Mouse (Mus musculus): Measurements from ENCODE around the gene P2ry2.

DNA sequence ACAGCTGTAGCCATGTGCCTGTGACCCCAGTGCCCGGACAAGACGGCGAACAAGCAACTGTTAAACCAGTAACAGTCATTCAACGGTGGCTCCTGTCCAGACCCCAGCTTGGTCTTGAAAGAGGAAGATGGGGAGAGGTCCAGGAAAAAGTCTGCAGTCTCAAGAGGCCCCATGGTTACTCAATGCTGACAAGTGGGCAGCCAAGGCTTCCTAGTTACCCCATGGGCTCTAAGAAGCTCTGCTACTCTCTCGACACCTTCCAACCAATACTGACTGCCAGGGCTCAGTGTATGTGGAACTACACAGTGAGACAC is 15.7 kb upstream of the P2ry2 start:
- no peak for TF ChIP-seq CTCF (IDR thresholded peaks at IDR 0.05; ENCODE audit: control insufficient read depth, insufficient read depth, low read length)
- no peak for TF ChIP-seq POLR2A (IDR thresholded peaks at IDR 0.05; ENCODE audit: borderline replicate concordance, control insufficient read depth, low read depth, low read length)
